Mouse (Mus musculus): Measurements from ENCODE around the gene Sucla2.

- TF ChIP-seq POLR2A (IDR thresholded peaks at IDR 0.05; ENCODE audit: low read depth, low read length): no peak
- no peak for TF ChIP-seq CTCF (IDR thresholded peaks at IDR 0.05; ENCODE audit: borderline replicate concordance, insufficient read depth, low read length)
Observed at GRCm38 (mm10) chr14:73475506-73475905, 49.6 kb upstream of the Sucla2 start.
